Mouse (Mus musculus) thymus, adult 2 months (tissue): Measurements from ENCODE around the gene Lgals4. TPM values are rescaled to one million over a fixed set of nuclear protein-coding genes. Genes with fewer than 3 reads are reported as not detected.
A peak's percentile ranks its signal among the peaks of the same experiment; 100 is the strongest.

Experiments
- DNase-seq: peaks from one replicate; pipeline ENCODE4 v3.0.0; 2021
- H3K27ac ChIP-seq: fragments of 200-500 bp; 2 replicates; pipeline ENCODE4 v1.5.1; 2012; ENCODE audit warnings: low read length, control low read depth; ENCODE audit not compliant: control insufficient read depth, insufficient read depth
- H3K27me3 ChIP-seq: fragments of 200-500 bp; 2 replicates; pipeline ENCODE4 v1.6.1; 2012; ENCODE audit warnings: mild to moderate bottlenecking, low read length, moderate library complexity, mixed read lengths; ENCODE audit not compliant: control insufficient read depth, insufficient read depth
- H3K36me3 ChIP-seq: fragments of 200-500 bp; 2 replicates; pipeline ENCODE4 v1.6.1; 2012; ENCODE audit warnings: mild to moderate bottlenecking, low read length, moderate library complexity; ENCODE audit not compliant: control insufficient read depth, insufficient read depth
- H3K4me1 ChIP-seq: fragments of 200-500 bp; replicated peaks from 2 replicates; pipeline ENCODE4 v1.6.1; 2012; ENCODE audit warnings: low read length; ENCODE audit not compliant: control insufficient read depth, insufficient read depth
- H3K4me3 ChIP-seq: fragments of 200-500 bp; 2 replicates; pipeline ENCODE4 v1.5.1; 2012; ENCODE audit warnings: mild to moderate bottlenecking, low read length, control low read depth, moderate library complexity; ENCODE audit not compliant: control insufficient read depth, insufficient read depth
- CTCF ChIP-seq: fragments of 200-500 bp; IDR thresholded peaks from 2 replicates; pipeline ENCODE4 v1.5.1; 2012; ENCODE audit warnings: mild to moderate bottlenecking, control low read depth, low read length, moderate library complexity, borderline replicate concordance; ENCODE audit not compliant: control insufficient read depth, poor library complexity, insufficient read depth; ENCODE audit errors: extremely low read depth
- POLR2A ChIP-seq: fragments of 200-500 bp; IDR thresholded peaks from 2 replicates; pipeline ENCODE4 v1.6.1; 2012; ENCODE audit warnings: mild to moderate bottlenecking, low read length, control low read depth, moderate library complexity; ENCODE audit not compliant: control insufficient read depth, poor library complexity, insufficient read depth; ENCODE audit errors: extremely low read depth
- WGBS: fragments of 180-500 bp; shearing (Covaris S2); methylation state at CpG from one replicate; pipeline ENCODE4 v1.1.7; 2018; 5-methylcytosine and 5-hydroxymethylcytosine counted together
- polyA plus RNA-seq: library from polyadenylated mRNA; depleted of rRNA; stranded (reverse); fragments of >200 nt; gene quantifications from 2 replicates; pipeline ENCODE4 v1.2.3, GENCODE M21; 2012

Gene Lgals4
- polyA plus RNA-seq, 1 experiment, result 29.7 TPM

GRCm38 (mm10) chr7:28791706-28792105 lies 41.9 kb upstream of the Lgals4 start:
- no peak for DNase-seq
- H3K27ac ChIP-seq, result peak overlapping the region; percentile 84

DNA sequence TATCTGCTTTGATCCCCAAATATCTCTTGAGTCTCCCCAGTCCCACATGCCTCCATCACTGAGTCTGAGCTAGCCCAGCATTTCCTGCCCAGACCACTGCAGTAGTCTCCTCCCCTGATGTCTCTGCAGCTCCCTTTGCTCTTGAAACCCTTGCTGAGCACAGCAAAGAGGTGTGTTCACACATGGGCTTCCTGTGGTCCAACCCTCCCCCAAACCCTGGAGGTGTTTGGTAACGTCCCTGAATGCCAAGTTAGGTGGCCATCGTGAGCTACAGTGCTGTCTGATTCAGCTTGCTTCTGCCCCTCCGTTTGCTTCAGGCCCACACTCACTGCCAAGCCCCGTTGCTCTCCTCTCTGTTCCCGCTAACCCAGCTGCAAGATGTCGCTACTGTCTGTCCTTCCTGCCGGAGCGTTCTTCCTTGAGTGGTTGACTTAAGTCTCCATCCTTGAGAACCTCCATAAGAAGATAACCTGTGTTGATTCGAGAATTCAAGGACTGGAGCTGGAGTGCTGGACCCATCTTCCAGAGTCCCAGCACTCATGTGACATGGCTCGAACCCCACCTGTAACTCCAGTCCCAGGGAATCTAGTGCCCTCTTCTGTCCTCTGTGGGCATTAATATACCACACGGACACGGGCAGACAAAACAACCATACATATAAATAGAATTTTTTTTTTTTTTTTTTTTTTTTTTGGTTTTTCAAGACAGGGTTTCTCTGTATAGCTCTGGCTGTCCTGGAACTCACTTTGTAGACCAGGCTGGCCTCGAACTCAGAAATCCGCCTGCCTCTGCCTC lies 41.1 kb upstream of the Lgals4 start:
- Histone ChIP-seq H3K4me3 (peak overlapping the region; percentile 10; the same call in 1 of the 2 replicates), H3K27me3 (no peaks in the 10 kb centered on the region), H3K4me1 (peaks cover 61% of the 10 kb centered on the region), H3K27ac (peak overlapping the region; percentile 84), H3K36me3 (no peaks in the 10 kb centered on the region; the same call in 1 of the 2 replicates)
- 47% methylated on average over 14 of the region's 14 CpGs for WGBS
- DNase-seq, result peak; percentile 52
- TF ChIP-seq CTCF (0 out of 2 replicates have a peak, but pooled peaks have one; percentile 12), POLR2A (no peak)

More at GRCm38 (mm10) chr7:28791706-28792105, 41.9 kb upstream of the Lgals4 start:
- no peaks in the 10 kb centered on the region for H3K36me3 ChIP-seq
- peaks cover 54% of the 10 kb centered on the region for H3K4me1 ChIP-seq
- H3K27me3 ChIP-seq, result no peaks in the 10 kb centered on the region
- no peak for TF ChIP-seq POLR2A
- TF ChIP-seq CTCF, result no peak
- no peak overlapping the region for H3K4me3 ChIP-seq

GRCm38 (mm10) chr7:28793834-28794233 lies 39.8 kb upstream of the Lgals4 start:
- Histone ChIP-seq H3K27me3 (no peaks in the 10 kb centered on the region), H3K4me1 (peaks cover 54% of the 10 kb centered on the region), H3K36me3 (peaks cover 8% of the 10 kb centered on the region), H3K27ac (no peak overlapping the region), H3K4me3 (no peak overlapping the region)
- peak; percentile 64 for DNase-seq
- TF ChIP-seq CTCF (no peak), POLR2A (no peak)
- 47% methylated on average over 2 of the region's 2 CpGs for WGBS

GRCm38 (mm10) chr7:28794496-28794895 lies 39.2 kb upstream of the Lgals4 start:
- 91% methylated on average over 3 of the region's 3 CpGs for WGBS
- TF ChIP-seq POLR2A, result no peak
- no peak for TF ChIP-seq CTCF
- peaks cover 51% of the 10 kb centered on the region for H3K4me1 ChIP-seq

GRCm38 (mm10) chr7:28795832-28796231 lies 37.8 kb upstream of the Lgals4 start:
- TF ChIP-seq CTCF (no peak), POLR2A (no peak)
- H3K27ac ChIP-seq, result peak overlapping the region; percentile 52
- no peak for DNase-seq
- H3K27me3 ChIP-seq, result no peaks in the 10 kb centered on the region
- WGBS, result 50% methylated on average over 15 of the region's 15 CpGs
- peak overlapping the region; percentile 18 for H3K4me3 ChIP-seq
- peaks cover 9% of the 10 kb centered on the region for H3K36me3 ChIP-seq
- peaks cover 49% of the 10 kb centered on the region for H3K4me1 ChIP-seq

More at GRCm38 (mm10) chr7:28794496-28794895, 39.2 kb upstream of the Lgals4 start:
- DNase-seq, result no peak
- Histone ChIP-seq H3K27ac (no peak overlapping the region), H3K36me3 (peaks cover 9% of the 10 kb centered on the region), H3K4me3 (no peak overlapping the region), H3K27me3 (no peaks in the 10 kb centered on the region)

DNA sequence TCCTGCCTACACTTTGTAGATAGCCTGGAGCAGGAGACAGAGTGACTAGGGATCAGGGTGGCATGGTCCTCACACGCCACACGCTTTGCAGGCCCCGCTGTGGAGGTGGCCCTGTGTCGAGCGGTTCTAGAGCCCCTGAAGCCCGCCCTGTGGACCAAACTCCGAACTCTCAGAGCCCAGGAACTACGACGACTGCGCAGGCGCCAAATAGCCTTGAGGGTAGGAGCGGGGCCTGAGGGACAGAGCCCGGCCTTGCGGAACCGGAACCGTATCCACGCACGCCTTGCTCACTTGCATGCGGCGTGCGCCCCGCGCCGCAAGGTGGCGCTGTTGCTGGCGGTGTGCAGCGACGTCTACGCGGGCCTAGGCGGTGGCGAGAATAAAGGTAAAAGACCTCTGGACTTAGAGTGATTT lies 37.1 kb upstream of the Lgals4 start:
- H3K27ac ChIP-seq, result peak overlapping the region; percentile 52
- TF ChIP-seq CTCF (peak; percentile 100), POLR2A (no peak)
- peak overlapping the region; percentile 30 for H3K4me3 ChIP-seq
- H3K4me1 ChIP-seq, result peaks cover 46% of the 10 kb centered on the region
- no peaks in the 10 kb centered on the region for H3K27me3 ChIP-seq
- peak; percentile 71 for DNase-seq
- H3K36me3 ChIP-seq, result peaks cover 9% of the 10 kb centered on the region
- 16% methylated on average over 32 of the region's 32 CpGs for WGBS
